Mouse (Mus musculus): ENCODE data around the gene Limch1. TPM values are rescaled to one million over a fixed set of nuclear protein-coding genes. Genes with fewer than 3 reads are reported as not detected.

Gene Limch1
- total and polyA plus RNA-seq, 2 experiments from 2014 or later = 62.8 to 133 TPM

- ATAC-seq (peak; percentile 53), DNase-seq (peak; percentile 30)
- no peak overlapping the region for H3K27ac ChIP-seq (ENCODE audit: low read depth, low read length)
- H3K27me3 ChIP-seq (ENCODE audit: insufficient read depth, low read length) = no peaks in the 10 kb centered on the region
- H3K9me3 ChIP-seq (ENCODE audit: low read length) = no peaks in the 10 kb centered on the region
- no peaks in the 10 kb centered on the region for H3K36me3 ChIP-seq (ENCODE audit: insufficient read depth)
- no peak overlapping the region for H3K4me3 ChIP-seq (ENCODE audit: low read depth, low read length)
- H3K4me1 ChIP-seq (ENCODE audit: insufficient read depth) = no peaks in the 10 kb centered on the region
- H3K4me2 ChIP-seq (ENCODE audit: low read depth) = no peak overlapping the region
- WGBS = 64% methylated on average over 6 of the region's 6 CpGs
- H3K9ac ChIP-seq = no peak overlapping the region
- TF ChIP-seq CTCF (IDR thresholded peaks at IDR 0.05; ENCODE audit: low read depth) = no peak
Measured at GRCm38 (mm10) chr5:66822500-66823205, 77.0 kb downstream of the Limch1 start.

- H3K4me1 ChIP-seq (ENCODE audit: insufficient read depth) = no peaks in the 10 kb centered on the region
- DNase-seq (no peak), ATAC-seq (no peak)
- H3K36me3 ChIP-seq (ENCODE audit: insufficient read depth) = no peaks in the 10 kb centered on the region
- no peaks in the 10 kb centered on the region for H3K27me3 ChIP-seq (ENCODE audit: insufficient read depth, low read length)
- TF ChIP-seq CTCF (IDR thresholded peaks at IDR 0.05; ENCODE audit: low read depth) = no peak
- no peak overlapping the region for H3K9ac ChIP-seq
- H3K4me2 ChIP-seq (ENCODE audit: low read depth) = no peak overlapping the region
- H3K4me3 ChIP-seq (ENCODE audit: low read depth, low read length) = no peak overlapping the region
- H3K9me3 ChIP-seq (ENCODE audit: low read length) = no peaks in the 10 kb centered on the region
- H3K27ac ChIP-seq (ENCODE audit: low read depth, low read length) = no peak overlapping the region
- 97% methylated on average over 4 of the region's 4 CpGs for WGBS
Measured at GRCm38 (mm10) chr5:66825586-66825985, 80.0 kb downstream of the Limch1 start.

DNA sequence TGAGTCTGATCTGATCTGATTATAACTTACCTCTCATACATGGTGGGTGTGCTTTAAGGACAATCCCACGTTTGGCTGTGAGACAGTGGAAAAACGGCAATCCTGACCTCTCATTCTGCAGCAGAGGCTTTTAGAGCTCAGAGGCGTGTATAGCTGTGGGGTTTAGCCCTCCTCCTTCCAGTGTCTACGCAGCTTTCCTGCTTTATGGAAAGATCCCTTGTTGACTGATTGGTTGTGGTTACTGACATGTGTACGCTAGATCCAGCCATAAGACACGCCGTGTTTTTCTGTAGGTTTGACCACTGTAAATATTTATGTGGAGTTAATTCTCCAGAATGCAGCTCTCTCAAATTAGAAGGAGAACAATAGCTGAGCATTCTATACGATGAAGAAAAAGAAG, 81.2 kb downstream of the Limch1 start:
- TF ChIP-seq CTCF (IDR thresholded peaks at IDR 0.05; ENCODE audit: low read depth) = no peak
- H3K9ac ChIP-seq = no peak overlapping the region
- H3K27ac ChIP-seq (ENCODE audit: low read depth, low read length) = no peak overlapping the region
- DNase-seq = no peak
- no peak overlapping the region for H3K4me2 ChIP-seq (ENCODE audit: low read depth)
- no peaks in the 10 kb centered on the region for H3K9me3 ChIP-seq (ENCODE audit: low read length)
- WGBS = 66% methylated on average over 8 of the region's 8 CpGs
- H3K27me3 ChIP-seq (ENCODE audit: insufficient read depth, low read length) = no peaks in the 10 kb centered on the region
- no peaks in the 10 kb centered on the region for H3K4me1 ChIP-seq (ENCODE audit: insufficient read depth)
- H3K4me3 ChIP-seq (ENCODE audit: low read depth, low read length) = no peak overlapping the region
- no peaks in the 10 kb centered on the region for H3K36me3 ChIP-seq (ENCODE audit: insufficient read depth)
- ATAC-seq = no peak

DNA sequence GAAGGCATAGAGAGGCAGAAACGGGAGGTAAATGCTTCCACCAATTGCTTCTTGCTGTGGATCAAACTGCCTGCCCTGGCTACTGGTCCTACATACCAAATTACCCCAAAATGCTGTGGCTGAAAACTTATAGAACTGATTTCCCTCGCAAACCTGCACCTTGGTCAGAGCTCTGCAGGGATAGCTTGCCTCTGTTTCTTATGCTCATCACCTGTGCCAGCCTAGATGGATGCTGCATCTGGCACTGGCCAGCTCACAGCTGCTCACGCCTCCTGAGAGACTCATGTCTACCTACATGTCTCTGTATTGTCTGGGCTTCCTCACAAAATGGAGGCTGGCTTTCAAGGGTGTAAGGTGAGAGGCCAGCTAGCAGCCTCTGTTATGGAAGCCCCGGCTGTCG, 83.9 kb downstream of the Limch1 start:
- WGBS = 85% methylated on average over 5 of the region's 5 CpGs
- H3K9ac ChIP-seq = no peak overlapping the region
- H3K4me2 ChIP-seq (ENCODE audit: low read depth) = no peak overlapping the region
- DNase-seq = no peak
- no peak for ATAC-seq
- TF ChIP-seq CTCF (IDR thresholded peaks at IDR 0.05; ENCODE audit: low read depth) = no peak
- no peak overlapping the region for H3K4me3 ChIP-seq (ENCODE audit: low read depth, low read length)
- no peaks in the 10 kb centered on the region for H3K36me3 ChIP-seq (ENCODE audit: insufficient read depth)
- no peaks in the 10 kb centered on the region for H3K9me3 ChIP-seq (ENCODE audit: low read length)
- no peak overlapping the region for H3K27ac ChIP-seq (ENCODE audit: low read depth, low read length)
- H3K27me3 ChIP-seq (ENCODE audit: insufficient read depth, low read length) = no peaks in the 10 kb centered on the region
- no peaks in the 10 kb centered on the region for H3K4me1 ChIP-seq (ENCODE audit: insufficient read depth)

DNA sequence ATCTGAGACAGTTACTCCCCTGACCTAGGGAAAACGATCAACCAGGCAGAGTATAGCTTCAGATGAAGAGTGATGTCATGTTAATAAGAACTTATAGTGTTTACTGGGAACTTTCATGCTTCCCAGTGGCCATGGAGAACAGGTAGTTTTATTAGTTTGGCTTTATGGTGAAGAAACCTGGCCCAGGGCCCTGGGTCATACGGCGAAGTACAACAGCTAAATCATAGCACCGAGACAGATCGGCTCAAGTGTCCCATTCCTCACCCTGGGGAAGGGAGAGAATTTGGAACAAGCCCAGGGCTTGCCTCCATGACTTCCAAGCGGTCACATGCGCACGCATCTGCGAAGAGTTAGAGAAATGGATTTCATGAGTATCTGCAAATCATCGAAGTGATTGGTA, 84.6 kb downstream of the Limch1 start:
- 95% methylated on average over 10 of the region's 10 CpGs for WGBS
- no peak for TF ChIP-seq CTCF (IDR thresholded peaks at IDR 0.05; ENCODE audit: low read depth)

GRCm38 (mm10) chr5:66834756-66835155, 89.1 kb downstream of the Limch1 start:
- WGBS = 85% methylated on average over 6 of the region's 6 CpGs
- no peak for TF ChIP-seq CTCF (IDR thresholded peaks at IDR 0.05; ENCODE audit: low read depth)
- Histone ChIP-seq H3K27me3 (ENCODE audit: insufficient read depth, low read length) (no peaks in the 10 kb centered on the region), H3K4me1 (ENCODE audit: insufficient read depth) (no peaks in the 10 kb centered on the region), H3K36me3 (ENCODE audit: insufficient read depth) (no peaks in the 10 kb centered on the region), H3K9me3 (ENCODE audit: low read length) (no peaks in the 10 kb centered on the region), H3K4me2 (ENCODE audit: low read depth) (no peak overlapping the region), H3K27ac (ENCODE audit: low read depth, low read length) (no peak overlapping the region), H3K9ac (no peak overlapping the region), H3K4me3 (ENCODE audit: low read depth, low read length) (no peak overlapping the region)
- no peak for DNase-seq
- no peak for ATAC-seq

More for the DNA sequence above, 84.6 kb downstream of the Limch1 start:
- Histone ChIP-seq H3K4me3 (ENCODE audit: low read depth, low read length) (no peak overlapping the region), H3K36me3 (ENCODE audit: insufficient read depth) (no peaks in the 10 kb centered on the region), H3K4me1 (ENCODE audit: insufficient read depth) (no peaks in the 10 kb centered on the region), H3K9ac (no peak overlapping the region), H3K27ac (ENCODE audit: low read depth, low read length) (no peak overlapping the region), H3K4me2 (ENCODE audit: low read depth) (no peak overlapping the region), H3K9me3 (ENCODE audit: low read length) (no peaks in the 10 kb centered on the region), H3K27me3 (ENCODE audit: insufficient read depth, low read length) (no peaks in the 10 kb centered on the region)
- no peak for DNase-seq
- ATAC-seq = no peak

- Histone ChIP-seq H3K9me3 (ENCODE audit: low read length) (no peaks in the 10 kb centered on the region), H3K4me3 (ENCODE audit: low read depth, low read length) (no peak overlapping the region), H3K4me1 (ENCODE audit: insufficient read depth) (no peaks in the 10 kb centered on the region), H3K9ac (no peak overlapping the region), H3K27me3 (ENCODE audit: insufficient read depth, low read length) (no peaks in the 10 kb centered on the region), H3K36me3 (ENCODE audit: insufficient read depth) (no peaks in the 10 kb centered on the region), H3K4me2 (ENCODE audit: low read depth) (no peak overlapping the region), H3K27ac (ENCODE audit: low read depth, low read length) (no peak overlapping the region)
- 91% methylated on average over 4 of the region's 4 CpGs for WGBS
- ATAC-seq (no peak), DNase-seq (no peak)
- 0 out of 2 replicates have a peak, but pooled peaks have one; percentile 9 for TF ChIP-seq CTCF (IDR thresholded peaks at IDR 0.05; ENCODE audit: low read depth)
Measured at GRCm38 (mm10) chr5:66836892-66837291, 91.3 kb downstream of the Limch1 start.
